Mouse (Mus musculus): ENCODE data around the gene Grb2. TPM values are rescaled to one million over a fixed set of nuclear protein-coding genes. Genes with fewer than 3 reads are reported as not detected.
A peak's percentile ranks its signal among the peaks of the same experiment; 100 is the strongest.

Grb2 gene
- total RNA-seq, 2 experiments from 2014 or later: 132 to 158 TPM

- no peak for DNase-seq
Observed at GRCm38 (mm10) chr11:115712674-115713298, 4.4 kb upstream of the Grb2 start.

DNA sequence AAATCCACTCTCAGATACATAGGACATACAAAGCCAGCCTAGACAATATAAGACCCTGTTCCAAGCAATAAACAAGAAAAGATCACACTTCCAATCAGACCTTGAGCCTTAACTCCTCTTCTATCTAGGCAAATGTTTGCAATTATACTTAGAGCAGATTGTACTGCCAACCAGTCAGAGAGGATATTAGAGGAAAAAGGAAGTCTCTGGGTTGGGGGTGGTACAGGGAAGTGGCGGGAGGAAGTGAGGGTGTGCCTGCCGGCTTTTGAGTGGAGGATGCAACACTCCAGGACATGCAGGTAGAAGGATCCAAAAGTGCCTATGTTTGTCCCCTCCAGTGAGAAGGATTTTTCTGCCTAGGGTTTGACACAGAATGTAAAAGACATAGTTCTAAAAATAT, 3.9 kb upstream of the Grb2 start:
- no peak for DNase-seq

GRCm38 (mm10) chr11:115711133-115711532, 2.7 kb upstream of the Grb2 start:
- DNase-seq: no peak

DNA sequence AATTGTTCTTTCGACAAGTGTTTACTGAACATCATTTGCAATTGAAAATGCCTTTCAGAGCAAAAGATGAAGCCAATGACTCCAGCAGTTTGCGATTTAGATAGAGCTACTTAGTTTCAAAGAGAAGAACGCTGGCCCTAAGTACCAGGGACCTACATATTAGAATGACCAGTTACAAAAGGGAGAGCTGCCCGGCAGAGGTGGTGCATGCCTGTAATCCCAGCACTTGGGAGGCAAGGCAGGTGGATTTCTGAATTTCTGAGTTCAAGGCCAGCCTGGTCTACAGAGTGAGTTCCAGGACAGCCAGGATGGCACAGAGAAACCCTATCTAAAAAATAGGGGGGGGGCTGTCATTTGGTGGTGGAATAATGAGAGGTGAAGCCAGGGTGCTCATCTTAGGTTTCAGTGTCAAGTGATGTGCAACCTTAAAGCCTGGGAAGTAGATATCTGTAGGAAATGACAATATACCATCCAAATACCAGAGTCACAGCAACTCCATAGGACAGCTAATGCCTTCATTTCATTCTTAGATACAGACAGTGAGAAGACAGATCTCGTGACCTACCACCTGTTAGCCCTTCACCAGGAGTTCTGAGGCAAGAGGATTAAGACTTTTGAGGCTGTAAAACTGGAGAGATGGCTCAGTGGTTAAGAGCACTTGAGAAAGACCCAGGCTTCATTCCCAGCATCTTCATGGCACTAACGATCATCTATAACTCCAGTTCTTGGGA, 1.6 kb upstream of the Grb2 start:
- DNase-seq: no peak

- DNase-seq: peak in 1 of 2 experiments; percentile 34
Observed at GRCm38 (mm10) chr11:115708956-115709828, 795 bp upstream of the Grb2 start.

DNA sequence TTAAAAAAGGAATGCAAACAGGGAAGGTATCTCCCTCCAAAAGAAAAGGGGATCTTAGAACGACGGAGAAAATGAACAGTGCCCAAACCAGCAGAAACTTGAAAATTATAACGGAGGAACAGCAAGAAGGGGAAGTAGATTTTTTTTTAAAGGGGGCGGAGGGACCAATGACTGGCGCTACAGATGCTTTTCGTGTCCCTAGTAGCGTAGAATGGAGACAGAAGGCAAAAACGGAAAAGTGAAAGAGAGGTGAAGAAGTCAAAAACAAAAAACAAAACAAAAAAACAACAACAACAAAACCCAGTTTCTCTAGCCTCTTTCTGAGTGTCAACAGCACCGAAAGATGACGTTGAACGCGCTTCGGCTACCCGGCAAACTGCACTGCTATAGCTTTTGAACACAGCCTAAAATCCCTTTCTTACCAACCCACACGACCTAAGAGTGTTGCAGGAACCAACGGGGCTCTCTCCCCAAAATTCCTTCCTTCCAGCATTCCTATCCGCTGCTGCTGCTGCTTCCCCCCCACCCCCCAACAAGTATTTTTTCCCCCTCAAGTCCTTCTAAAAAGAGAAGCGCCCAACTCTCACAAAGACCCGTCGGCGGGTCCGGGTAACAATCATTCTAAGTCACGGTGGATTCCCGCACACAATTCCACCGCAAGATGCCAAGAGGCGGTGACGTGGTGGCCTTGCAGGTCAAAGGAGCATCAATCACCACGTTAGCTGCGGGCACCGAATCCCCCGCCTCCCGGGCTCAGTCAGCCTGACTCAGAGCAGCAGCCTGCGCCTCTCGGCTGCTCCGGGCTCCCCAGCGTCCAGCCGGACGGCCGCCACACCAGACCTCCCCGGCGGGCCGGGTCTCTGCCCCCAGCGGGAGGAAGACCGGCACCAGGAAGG, 836 bp downstream of the Grb2 start:
- peak; percentile 90 to 91 for DNase-seq

DNA sequence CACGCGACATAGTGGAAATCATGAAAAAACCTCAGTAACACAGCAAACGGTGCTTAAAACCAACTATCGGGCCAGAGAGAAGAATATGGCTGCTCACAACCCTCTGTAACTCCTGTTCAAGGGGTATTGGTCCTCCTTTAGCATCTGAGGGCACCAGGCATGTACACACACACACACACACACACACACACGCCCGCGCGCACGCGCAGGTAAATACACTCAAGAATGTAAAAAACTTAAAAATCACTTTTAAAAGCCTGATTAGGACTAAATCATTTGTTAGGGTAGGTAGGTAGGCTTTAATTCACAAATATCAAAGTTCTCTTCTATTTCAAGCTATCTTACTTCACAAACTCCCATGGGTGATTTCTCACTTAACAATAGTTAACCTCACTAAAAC, 1.8 kb downstream of the Grb2 start:
- no peak for DNase-seq

GRCm38 (mm10) chr11:115705561-115705960, 2.8 kb downstream of the Grb2 start:
- no peak for DNase-seq

DNA sequence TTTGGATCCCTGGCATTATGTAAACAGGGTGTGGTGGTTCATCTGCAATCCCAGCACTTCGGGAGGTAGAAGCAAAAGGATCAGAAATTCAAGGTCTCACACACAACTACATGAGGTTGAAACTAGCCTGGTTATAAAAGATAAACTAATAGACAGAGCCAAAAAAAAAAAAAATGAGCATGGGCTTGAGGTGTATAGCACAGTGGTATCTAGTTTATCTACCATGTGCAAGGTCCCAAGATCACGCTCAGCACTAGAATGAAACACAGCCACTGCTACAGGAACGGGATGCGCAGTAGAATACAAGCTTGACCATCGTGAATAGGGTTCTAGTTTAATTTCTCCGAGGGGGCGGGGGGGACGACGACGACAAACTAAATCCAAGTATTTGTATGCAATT, 3.7 kb downstream of the Grb2 start:
- DNase-seq: no peak

DNA sequence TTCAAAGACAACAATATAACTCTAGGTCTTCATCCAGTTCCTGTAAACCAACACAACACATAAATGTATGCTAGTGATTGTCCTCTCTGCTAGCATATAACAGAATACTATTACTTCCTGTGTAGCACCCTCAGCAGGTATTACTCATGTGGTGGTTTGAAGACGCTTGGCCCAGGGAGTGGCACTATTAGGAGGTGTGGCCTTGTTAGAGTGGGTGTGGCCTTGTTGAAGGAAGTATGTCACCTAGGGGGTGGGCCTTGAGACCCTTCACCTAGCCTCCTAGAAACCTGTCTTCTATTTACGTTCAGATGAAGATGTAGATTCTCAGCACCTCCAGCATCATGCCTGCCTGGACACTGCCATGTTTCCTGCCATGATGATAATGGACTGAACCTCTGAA, 4.9 kb downstream of the Grb2 start:
- DNase-seq: no peak

DNA sequence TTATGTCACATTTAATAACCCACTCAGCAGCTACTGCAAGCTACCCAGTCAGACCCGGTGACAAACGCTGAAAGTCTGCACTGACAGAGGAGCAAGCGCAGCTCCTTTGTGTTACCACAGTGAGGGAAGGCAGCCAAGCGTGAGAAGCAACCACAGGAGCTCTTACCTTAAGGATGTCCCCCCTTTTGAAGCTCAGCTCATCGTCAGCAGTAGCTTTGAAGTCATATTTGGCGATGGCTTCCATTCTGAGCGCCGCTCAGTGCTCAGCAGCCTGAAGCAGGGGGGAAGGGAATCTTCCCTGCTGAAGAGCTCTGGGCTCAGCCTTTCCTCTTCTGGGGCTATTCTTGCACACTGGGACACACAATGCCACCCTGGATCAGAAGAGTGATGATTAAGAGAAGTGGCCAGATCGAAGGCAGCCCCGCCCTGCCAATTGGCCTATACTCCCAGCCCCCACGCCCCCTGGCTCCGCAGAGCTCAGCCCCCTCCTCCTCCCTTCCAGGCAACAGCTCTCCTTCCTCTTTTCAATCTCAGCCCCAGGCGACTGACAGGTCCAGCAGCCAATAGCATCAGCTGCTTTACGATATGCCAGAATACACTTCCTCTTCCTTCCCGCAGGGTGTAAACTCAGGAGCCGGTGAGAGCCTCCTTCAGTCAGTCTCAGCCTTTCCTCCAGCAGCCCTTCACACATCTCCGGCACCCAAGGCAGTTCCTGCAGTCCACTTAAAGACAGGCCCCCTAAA, 9.2 kb downstream of the Grb2 start:
- peak; percentile 87 to 89 for DNase-seq

DNA sequence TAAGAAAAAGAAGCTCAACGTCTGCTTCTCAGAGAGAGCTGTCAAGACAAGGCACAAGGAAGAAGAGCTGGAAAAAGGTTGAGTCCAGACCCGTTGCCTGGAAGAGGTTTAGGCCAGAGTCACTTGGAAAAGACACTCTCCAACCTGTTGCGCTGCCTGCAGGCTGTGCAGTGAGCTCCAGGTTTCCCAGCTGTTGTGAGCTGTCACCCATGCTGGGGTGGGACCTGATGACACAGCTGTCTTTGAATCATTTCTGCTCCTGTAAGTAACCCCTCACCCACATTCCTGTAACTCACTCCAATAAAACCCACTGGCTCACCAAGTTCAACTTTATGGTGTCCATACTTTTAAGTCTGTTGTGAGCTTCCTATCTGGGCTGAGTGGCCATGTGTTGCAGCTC, 10.7 kb downstream of the Grb2 start:
- no peak for DNase-seq

GRCm38 (mm10) chr11:115697091-115697490, 11.3 kb downstream of the Grb2 start:
- no peak for DNase-seq

GRCm38 (mm10) chr11:115696471-115696870, 11.9 kb downstream of the Grb2 start:
- DNase-seq: peak in 1 of 2 experiments; percentile 30

- DNase-seq: no peak
Observed at GRCm38 (mm10) chr11:115693979-115694578, 14.3 kb downstream of the Grb2 start.

DNA sequence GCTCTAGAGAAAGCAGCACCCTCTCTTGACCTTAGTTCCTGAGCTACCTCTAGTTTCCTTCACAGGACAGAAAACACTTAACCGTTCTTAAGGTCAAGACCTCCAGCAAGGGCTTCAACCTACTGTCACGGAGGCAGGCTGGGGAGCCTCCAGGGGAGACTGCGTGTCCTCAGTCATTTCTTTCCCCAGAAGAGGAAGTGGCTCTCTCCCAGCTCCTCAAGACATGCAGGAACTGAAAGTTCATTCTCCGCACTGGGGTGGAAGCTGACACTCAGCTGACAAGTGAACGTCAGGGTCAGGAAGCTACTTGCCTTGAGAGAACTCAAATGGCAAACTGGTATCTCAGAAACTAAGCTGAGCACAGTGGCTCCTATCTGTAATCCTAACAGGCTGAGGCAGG, 15.6 kb downstream of the Grb2 start:
- DNase-seq: peak in 1 of 2 experiments; percentile 43

DNA sequence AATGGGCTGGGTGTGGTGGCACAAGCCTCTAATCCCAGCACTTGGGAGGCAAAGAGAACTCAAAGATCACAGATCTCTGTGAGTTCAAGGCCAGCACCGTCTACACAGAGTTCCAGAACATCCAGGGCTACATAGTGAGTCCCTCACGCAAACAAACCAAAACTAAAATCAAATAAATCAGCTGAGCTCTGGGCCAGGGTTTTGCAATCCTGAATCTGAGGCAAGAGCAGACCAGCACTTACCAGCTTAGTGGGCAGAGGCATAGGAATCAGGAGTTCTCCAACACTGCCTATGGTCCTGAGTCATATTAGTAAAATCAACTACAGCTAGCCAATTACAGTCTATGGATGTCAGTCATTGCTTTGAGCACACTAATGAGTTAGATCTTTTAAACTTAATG, 16.4 kb downstream of the Grb2 start:
- DNase-seq: peak; percentile 53 to 64

DNA sequence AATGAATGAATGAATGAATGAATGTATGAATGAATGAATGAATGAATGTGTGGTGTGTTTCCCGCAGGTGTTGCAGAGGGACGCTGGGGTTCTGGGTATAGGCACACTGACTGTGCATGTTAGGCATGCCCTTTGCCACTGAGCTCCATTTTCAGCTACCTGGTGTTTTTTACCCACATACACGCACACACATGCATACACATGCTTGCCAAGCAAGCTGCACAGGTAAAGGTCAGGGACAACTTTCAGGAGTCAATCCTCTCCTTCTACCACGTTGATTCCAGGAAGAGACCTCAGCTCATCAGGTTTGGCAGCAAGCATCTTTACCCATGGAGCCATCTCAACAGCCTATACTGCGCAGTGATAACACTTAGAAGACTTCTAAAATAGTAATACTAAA, 16.9 kb downstream of the Grb2 start:
- no peak for DNase-seq

DNA sequence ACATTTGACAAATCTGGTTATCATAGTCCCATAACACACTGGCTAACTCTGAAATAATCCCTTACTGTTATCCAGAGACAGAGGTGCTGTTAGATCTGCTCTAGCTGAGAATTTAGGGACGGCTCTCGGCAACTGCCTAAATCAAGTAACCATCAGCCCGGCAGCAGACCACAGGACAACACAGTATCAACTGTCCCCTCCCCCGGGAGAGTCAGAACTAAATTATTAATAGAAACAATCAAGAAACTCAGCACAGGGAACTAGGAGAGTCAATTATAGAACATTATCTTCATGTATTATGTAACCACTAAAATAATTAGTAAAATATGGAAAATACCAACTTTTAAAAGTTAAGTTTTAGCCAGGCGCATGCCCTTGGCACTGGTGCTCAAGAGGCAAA, 17.4 kb downstream of the Grb2 start:
- no peak for DNase-seq

- DNase-seq: peak in 1 of 2 experiments; percentile 45
Observed at GRCm38 (mm10) chr11:115690356-115690755, 18.0 kb downstream of the Grb2 start.

Data from adrenal gland, postnatal 36 days (tissue).